Mouse (Mus musculus) MEL (cell line): ENCODE measurements around the gene Ap1g1. TPM values are rescaled to one million over a fixed set of nuclear protein-coding genes. Genes with fewer than 3 reads are reported as not detected.
A peak's percentile ranks its signal among the peaks of the same experiment; 100 is the strongest.

Experiments
- DNase-seq: peaks from one replicate; pipeline ENCODE4 v3.0.0; 2011; ENCODE audit warnings: low read depth, low spot score
- H3K27ac ChIP-seq: 2 replicates; pipeline ENCODE4 v1.5.1; 2012; ENCODE audit warnings: low read depth, mild to moderate bottlenecking, control low read depth, low read length, moderate library complexity; ENCODE audit not compliant: control insufficient read depth
- H3K27me3 ChIP-seq, 2 experiments: fragments of 150-350 bp in 1 of 2; sonication (generic) in 1 of 2; 2 replicates each; pipeline ENCODE4 v1.6.1; 2012; ENCODE audit warnings: low read length in 2 of 2, mild to moderate bottlenecking in 2 of 2, improper control_type of control experiment in 1 of 2, moderate library complexity in 1 of 2; ENCODE audit not compliant: insufficient read depth in 2 of 2, control insufficient read depth in 1 of 2
- H3K36me3 ChIP-seq, 2 experiments: 2 replicates each; pipeline ENCODE4 v1.6.1; 2012 to 2014; ENCODE audit warnings: low read length in 2 of 2, improper control_type of control experiment in 1 of 2, inconsistent platforms in 1 of 2, mild to moderate bottlenecking in 1 of 2; ENCODE audit not compliant: insufficient read depth in 2 of 2, control insufficient read depth in 1 of 2
- H3K4me1 ChIP-seq, 2 experiments: fragments of 150-350 bp in 1 of 2; sonication (generic) in 1 of 2; 2 replicates each; pipeline ENCODE4 v1.6.1; 2012; ENCODE audit warnings: low read length in 2 of 2, improper control_type of control experiment in 1 of 2, mild to moderate bottlenecking in 1 of 2; ENCODE audit not compliant: insufficient read depth in 2 of 2, control insufficient read depth in 1 of 2
- H3K4me3 ChIP-seq, 2 experiments: fragments of 150-350 bp in 1 of 2; sonication (generic) in 1 of 2; 2 replicates each; pipeline ENCODE4 v1.5.1; 2012; ENCODE audit warnings: low read depth in 2 of 2, low read length in 2 of 2, mild to moderate bottlenecking in 2 of 2, moderate library complexity in 2 of 2, control low read depth in 1 of 2, improper control_type of control experiment in 1 of 2; ENCODE audit not compliant: control insufficient read depth in 1 of 2, insufficient read depth in 1 of 2
- H3K79me2 ChIP-seq: 2 replicates; pipeline ENCODE4 v1.6.1; 2012; ENCODE audit warnings: mild to moderate bottlenecking, low read length, moderate library complexity; ENCODE audit not compliant: control insufficient read depth, poor library complexity, insufficient read depth
- H3K9ac ChIP-seq: 2 replicates; pipeline ENCODE4 v1.6.1; 2012; ENCODE audit warnings: low read depth, mild to moderate bottlenecking, control low read depth, low read length, moderate library complexity; ENCODE audit not compliant: control insufficient read depth, poor library complexity, severe bottlenecking
- H3K9me3 ChIP-seq: fragments of 150-350 bp; sonication (generic); replicated peaks from 2 replicates; pipeline ENCODE4 v1.6.1; 2012; ENCODE audit warnings: mild to moderate bottlenecking, low read length, improper control_type of control experiment, moderate library complexity; ENCODE audit not compliant: insufficient read depth
- ELF1 ChIP-seq: IDR thresholded peaks from 2 replicates; pipeline ENCODE4 v1.6.1; 2014; ENCODE audit warnings: low read depth, mild to moderate bottlenecking, inconsistent platforms, low read length, improper control_type of control experiment, moderate library complexity
- EP300 ChIP-seq, 2 experiments: IDR thresholded peaks; 2 replicates each; pipeline ENCODE4 v1.6.1; 2011; ENCODE audit warnings: improper control_type of control experiment in 2 of 2, low read length in 2 of 2, low read depth in 1 of 2, mild to moderate bottlenecking in 1 of 2
- GATA1 ChIP-seq: IDR thresholded peaks from 2 replicates; pipeline ENCODE4 v1.6.1; 2011; ENCODE audit warnings: low read depth, low read length, improper control_type of control experiment
- MAFK ChIP-seq: IDR thresholded peaks from 2 replicates; pipeline ENCODE4 v1.6.1; 2011; ENCODE audit warnings: low read depth, mild to moderate bottlenecking, low read length, improper control_type of control experiment, borderline replicate concordance
- MAX ChIP-seq: IDR thresholded peaks from 2 replicates; pipeline ENCODE4 v1.6.1; 2011; ENCODE audit warnings: low read length, improper control_type of control experiment
- MAZ ChIP-seq: IDR thresholded peaks from 2 replicates; pipeline ENCODE4 v1.6.1; 2012; ENCODE audit warnings: low read depth, mild to moderate bottlenecking, inconsistent platforms, low read length, improper control_type of control experiment
- MYB ChIP-seq: IDR thresholded peaks from 2 replicates; pipeline ENCODE4 v1.6.1; 2011; ENCODE audit warnings: mild to moderate bottlenecking, low read depth, low read length, improper control_type of control experiment
- NRF1 ChIP-seq: IDR thresholded peaks from 2 replicates; pipeline ENCODE4 v1.6.1; 2014; ENCODE audit warnings: low read depth, mild to moderate bottlenecking, inconsistent platforms, low read length, improper control_type of control experiment, moderate library complexity; ENCODE audit not compliant: poor library complexity, insufficient read depth, severe bottlenecking
- POLR2A ChIP-seq, 2 experiments: IDR thresholded peaks; 2 replicates each; pipeline ENCODE4 v1.6.1; 2011 to 2012; ENCODE audit warnings: low read length in 2 of 2, mild to moderate bottlenecking in 2 of 2, control low read depth in 1 of 2, improper control_type of control experiment in 1 of 2, low read depth in 1 of 2, moderate library complexity in 1 of 2; ENCODE audit not compliant: control insufficient read depth in 1 of 2, insufficient read depth in 1 of 2, poor library complexity in 1 of 2
- POLR2AphosphoS5 ChIP-seq: IDR thresholded peaks from 2 replicates; pipeline ENCODE4 v1.6.1; 2012; ENCODE audit warnings: low read depth, borderline replicate concordance, mild to moderate bottlenecking, inconsistent platforms, low read length, moderate library complexity, mixed read lengths
- RCOR1 ChIP-seq: IDR thresholded peaks from 2 replicates; pipeline ENCODE4 v1.6.1; 2012; ENCODE audit warnings: low read depth, mild to moderate bottlenecking, inconsistent platforms, low read length, improper control_type of control experiment
- SIN3A ChIP-seq: IDR thresholded peaks from 2 replicates; pipeline ENCODE4 v1.6.1; 2012; ENCODE audit warnings: low read length, improper control_type of control experiment, inconsistent platforms
- SMC3 ChIP-seq: IDR thresholded peaks from 2 replicates; pipeline ENCODE4 v1.6.1; 2011; ENCODE audit warnings: low read depth, low read length, improper control_type of control experiment
- TBP ChIP-seq: IDR thresholded peaks from 2 replicates; pipeline ENCODE4 v1.8.0; 2011; ENCODE audit warnings: low read depth, low read length, improper control_type of control experiment
- TCF12 ChIP-seq: IDR thresholded peaks from 2 replicates; pipeline ENCODE4 v1.6.1; 2014; ENCODE audit warnings: low read depth, mild to moderate bottlenecking, inconsistent platforms, low read length, improper control_type of control experiment, moderate library complexity
- USF1 ChIP-seq: IDR thresholded peaks from 2 replicates; pipeline ENCODE4 v1.6.1; 2014; ENCODE audit warnings: low read depth, mild to moderate bottlenecking, inconsistent platforms, low read length, improper control_type of control experiment, moderate library complexity
- ZC3H11A ChIP-seq: IDR thresholded peaks from 2 replicates; pipeline ENCODE4 v1.6.1; 2012; ENCODE audit warnings: low read depth, mild to moderate bottlenecking, inconsistent platforms, low read length, improper control_type of control experiment
- ZMIZ1 ChIP-seq: IDR thresholded peaks from 2 replicates; pipeline ENCODE4 v1.6.1; 2012; ENCODE audit warnings: low read depth, mild to moderate bottlenecking, inconsistent platforms, low read length, improper control_type of control experiment, moderate library complexity
- polyA plus RNA-seq, 2 experiments: library from polyadenylated mRNA; stranded (reverse) in 1 of 2; unstranded in 1 of 2; fragments of >175 nt in 1 of 2; fragments of >200 nt in 1 of 2; gene quantifications; 2 replicates each; pipeline versions ENCODE4 v1.2.1 to v1.2.4; 2012; ENCODE audit warnings: low replicate concordance in 2 of 2, low read depth in 1 of 2; ENCODE audit not compliant: insufficient read length in 2 of 2, insufficient read depth in 1 of 2, missing spikeins in 1 of 2
- total RNA-seq: library from RNA; depleted of rRNA; stranded (reverse); fragments of 300-350 nt; gene quantifications from 2 replicates; pipeline ENCODE4 v1.2.3, GENCODE M21; 2012

Ap1g1 gene
- total and polyA plus RNA-seq, 3 experiments = 34.6 to 456 (median 46.6) TPM

- H3K36me3 ChIP-seq = peaks cover 0 to 19% of the 10 kb centered on the region in 2 experiments; a peak in 3 of 4 replicates
Measured at GRCm38 (mm10) chr8:109823561-109823960, 45.2 kb downstream of the Ap1g1 start.

GRCm38 (mm10) chr8:109839822-109840221, 61.5 kb downstream of the Ap1g1 start:
- Histone ChIP-seq H3K27ac (no peak overlapping the region), H3K36me3 (peaks cover 6 to 28% of the 10 kb centered on the region in 2 experiments)
- no peak for TF ChIP-seq SMC3
- TF ChIP-seq POLR2A (IDR thresholded peaks at IDR 0.05; ENCODE audit: control insufficient read depth in 1 of 2, insufficient read depth in 1 of 2, low read depth in 1 of 2, low read length in 2 of 2, poor library complexity in 1 of 2) = no peak
- no peak for TF ChIP-seq MYB
- TF ChIP-seq TCF12 = peak; percentile 17; the same call in 1 of the 2 replicates

More at GRCm38 (mm10) chr8:109823561-109823960, 45.2 kb downstream of the Ap1g1 start:
- H3K9ac ChIP-seq = no peak overlapping the region
- H3K9me3 ChIP-seq = no peaks in the 10 kb centered on the region
- H3K27ac ChIP-seq = no peak overlapping the region
- no peak overlapping the region for H3K4me3 ChIP-seq
- TF ChIP-seq RCOR1 (no peak), NRF1 (no peak), TBP (no peak), ELF1 (no peak), ZC3H11A (no peak)
- no peak for DNase-seq
- no peaks in the 10 kb centered on the region for H3K27me3 ChIP-seq
- H3K79me2 ChIP-seq = peaks cover 4% of the 10 kb centered on the region; the same call in 1 of the 2 replicates
- H3K4me1 ChIP-seq = no peaks in the 10 kb centered on the region

GRCm38 (mm10) chr8:109842468-109842867, 64.1 kb downstream of the Ap1g1 start:
- Histone ChIP-seq H3K9ac (no peak overlapping the region), H3K4me1 (peaks cover 0 to 2% of the 10 kb centered on the region in 2 experiments; a peak in 2 of 4 replicates), H3K27ac (no peak overlapping the region), H3K9me3 (no peaks in the 10 kb centered on the region), H3K4me3 (no peak overlapping the region), H3K36me3 (peaks cover 7 to 37% of the 10 kb centered on the region in 2 experiments), H3K27me3 (no peaks in the 10 kb centered on the region), H3K79me2 (no peaks in the 10 kb centered on the region)
- no peak for TF ChIP-seq MAX
- no peak for TF ChIP-seq MAZ
- no peak for TF ChIP-seq ZMIZ1
- no peak for TF ChIP-seq SIN3A
- TF ChIP-seq ELF1 = no peak
- no peak for TF ChIP-seq POLR2AphosphoS5
- TF ChIP-seq MAFK = no peak
- no peak for TF ChIP-seq EP300 (IDR thresholded peaks at IDR 0.05; ENCODE audit: low read depth in 1 of 2, low read length in 2 of 2)
- TF ChIP-seq ZC3H11A = no peak
- no peak for TF ChIP-seq TBP
- no peak for TF ChIP-seq USF1
- no peak for TF ChIP-seq GATA1
- DNase-seq = no peak

More at GRCm38 (mm10) chr8:109839822-109840221, 61.5 kb downstream of the Ap1g1 start:
- H3K9me3 ChIP-seq = no peaks in the 10 kb centered on the region
- H3K4me3 ChIP-seq = no peak overlapping the region
- no peak overlapping the region for H3K9ac ChIP-seq
- no peaks in the 10 kb centered on the region for H3K27me3 ChIP-seq
- H3K4me1 ChIP-seq = no peaks in the 10 kb centered on the region; a peak in 1 of 4 replicates
- DNase-seq = no peak
- H3K79me2 ChIP-seq = no peaks in the 10 kb centered on the region
